Mouse (Mus musculus): ENCODE data around the gene Cwc27. TPM values are rescaled to one million over a fixed set of nuclear protein-coding genes. Genes with fewer than 3 reads are reported as not detected.

Cwc27 gene
- total and polyA plus RNA-seq, 2 experiments from 2014 or later, result 14.8 to 26.7 TPM

- no peaks in the 10 kb centered on the region for H3K27me3 ChIP-seq (ENCODE audit: insufficient read depth, low read length)
- DNase-seq, result no peak
- no peaks in the 10 kb centered on the region for H3K9me3 ChIP-seq (ENCODE audit: low read length)
- no peaks in the 10 kb centered on the region for H3K4me1 ChIP-seq (ENCODE audit: insufficient read depth)
- ATAC-seq, result no peak
- TF ChIP-seq CTCF (IDR thresholded peaks at IDR 0.05; ENCODE audit: low read depth), result no peak
- no peak overlapping the region for H3K9ac ChIP-seq
- no peak overlapping the region for H3K27ac ChIP-seq (ENCODE audit: low read depth, low read length)
- H3K4me3 ChIP-seq (ENCODE audit: low read depth, low read length), result no peak overlapping the region
- peaks cover 27% of the 10 kb centered on the region for H3K36me3 ChIP-seq (ENCODE audit: insufficient read depth)
- WGBS, result 81% methylated on average over 7 of the region's 7 CpGs
- no peak overlapping the region for H3K4me2 ChIP-seq (ENCODE audit: low read depth)
Observed at GRCm38 (mm10) chr13:104837628-104838027, 20.7 kb upstream of the Cwc27 start.

- TF ChIP-seq CTCF (IDR thresholded peaks at IDR 0.05; ENCODE audit: low read depth), result no peak
- no peaks in the 10 kb centered on the region for H3K9me3 ChIP-seq (ENCODE audit: low read length)
- no peak overlapping the region for H3K4me2 ChIP-seq (ENCODE audit: low read depth)
- H3K27me3 ChIP-seq (ENCODE audit: insufficient read depth, low read length), result no peaks in the 10 kb centered on the region
- no peak overlapping the region for H3K27ac ChIP-seq (ENCODE audit: low read depth, low read length)
- 95% methylated on average over 13 of the region's 13 CpGs for WGBS
- H3K9ac ChIP-seq, result no peak overlapping the region
- DNase-seq (no peak), ATAC-seq (no peak)
- H3K4me1 ChIP-seq (ENCODE audit: insufficient read depth), result no peaks in the 10 kb centered on the region
- H3K36me3 ChIP-seq (ENCODE audit: insufficient read depth), result peaks cover 36% of the 10 kb centered on the region
- H3K4me3 ChIP-seq (ENCODE audit: low read depth, low read length), result no peak overlapping the region
Observed at GRCm38 (mm10) chr13:104832811-104833210, 15.9 kb upstream of the Cwc27 start.

- TF ChIP-seq CTCF (IDR thresholded peaks at IDR 0.05; ENCODE audit: low read depth), result no peak
- DNase-seq, result no peak
- no peak overlapping the region for H3K4me2 ChIP-seq (ENCODE audit: low read depth)
- H3K27ac ChIP-seq (ENCODE audit: low read depth, low read length), result no peak overlapping the region
- H3K4me3 ChIP-seq (ENCODE audit: low read depth, low read length), result no peak overlapping the region
- H3K36me3 ChIP-seq (ENCODE audit: insufficient read depth), result peaks cover 21% of the 10 kb centered on the region
- H3K9ac ChIP-seq, result no peak overlapping the region
- WGBS, result 90% methylated on average over 2 of the region's 2 CpGs
- H3K27me3 ChIP-seq (ENCODE audit: insufficient read depth, low read length), result no peaks in the 10 kb centered on the region
- no peaks in the 10 kb centered on the region for H3K9me3 ChIP-seq (ENCODE audit: low read length)
- no peak for ATAC-seq
- H3K4me1 ChIP-seq (ENCODE audit: insufficient read depth), result no peaks in the 10 kb centered on the region
Observed at GRCm38 (mm10) chr13:104825470-104825869, 8.5 kb upstream of the Cwc27 start.

GRCm38 (mm10) chr13:104822411-104822838, 5.5 kb upstream of the Cwc27 start:
- H3K27ac ChIP-seq (ENCODE audit: low read depth, low read length), result no peak overlapping the region
- H3K9me3 ChIP-seq (ENCODE audit: low read length), result no peaks in the 10 kb centered on the region
- H3K36me3 ChIP-seq (ENCODE audit: insufficient read depth), result 0 out of 2 replicates have a peak, but pooled peaks cover 4% of the 10 kb centered on the region
- ATAC-seq, result peak; percentile 61
- DNase-seq, result peak; percentile 5
- no peak for TF ChIP-seq CTCF (IDR thresholded peaks at IDR 0.05; ENCODE audit: low read depth)
- no peaks in the 10 kb centered on the region for H3K27me3 ChIP-seq (ENCODE audit: insufficient read depth, low read length)
- no peak overlapping the region for H3K4me3 ChIP-seq (ENCODE audit: low read depth, low read length)
- H3K4me2 ChIP-seq (ENCODE audit: low read depth), result no peak overlapping the region
- no peak overlapping the region for H3K9ac ChIP-seq
- 39% methylated on average over 8 of the region's 8 CpGs for WGBS
- H3K4me1 ChIP-seq (ENCODE audit: insufficient read depth), result 0 out of 2 replicates have a peak, but pooled peaks cover 6% of the 10 kb centered on the region

- DNase-seq (no peak), ATAC-seq (no peak)
- H3K4me1 ChIP-seq (ENCODE audit: insufficient read depth), result 0 out of 2 replicates have a peak, but pooled peaks cover 8% of the 10 kb centered on the region
- H3K9ac ChIP-seq, result no peak overlapping the region
- TF ChIP-seq CTCF (IDR thresholded peaks at IDR 0.05; ENCODE audit: low read depth), result no peak
- no peak overlapping the region for H3K4me2 ChIP-seq (ENCODE audit: low read depth)
- no peak overlapping the region for H3K4me3 ChIP-seq (ENCODE audit: low read depth, low read length)
- H3K27me3 ChIP-seq (ENCODE audit: insufficient read depth, low read length), result no peaks in the 10 kb centered on the region
- H3K36me3 ChIP-seq (ENCODE audit: insufficient read depth), result 0 out of 2 replicates have a peak, but pooled peaks cover under 1% of the 10 kb centered on the region
- WGBS, result 92% methylated on average over 1 of the region's 1 CpGs
- H3K9me3 ChIP-seq (ENCODE audit: low read length), result no peaks in the 10 kb centered on the region
- H3K27ac ChIP-seq (ENCODE audit: low read depth, low read length), result no peak overlapping the region
Observed at GRCm38 (mm10) chr13:104821908-104822307, 5.0 kb upstream of the Cwc27 start.

- no peak for TF ChIP-seq CTCF (IDR thresholded peaks at IDR 0.05; ENCODE audit: low read depth)
- 0 out of 2 replicates have a peak, but pooled peaks cover 8% of the 10 kb centered on the region for H3K4me1 ChIP-seq (ENCODE audit: insufficient read depth)
Observed at GRCm38 (mm10) chr13:104821192-104821591, 4.2 kb upstream of the Cwc27 start.

GRCm38 (mm10) chr13:104817696-104818095, 754 bp upstream of the Cwc27 start:
- Histone ChIP-seq H3K27ac (ENCODE audit: low read depth, low read length) (no peak overlapping the region), H3K4me3 (ENCODE audit: low read depth, low read length) (peak overlapping the region; percentile 93), H3K4me1 (ENCODE audit: insufficient read depth) (peaks cover 16% of the 10 kb centered on the region), H3K4me2 (ENCODE audit: low read depth) (peak overlapping the region; percentile 63), H3K36me3 (ENCODE audit: insufficient read depth) (no peaks in the 10 kb centered on the region), H3K9me3 (ENCODE audit: low read length) (no peaks in the 10 kb centered on the region), H3K9ac (peak overlapping the region; percentile 95), H3K27me3 (ENCODE audit: insufficient read depth, low read length) (no peaks in the 10 kb centered on the region)
- no peak for TF ChIP-seq CTCF (IDR thresholded peaks at IDR 0.05; ENCODE audit: low read depth)
- DNase-seq (no peak), ATAC-seq (no peak)
- 52% methylated on average over 12 of the region's 12 CpGs for WGBS

More at GRCm38 (mm10) chr13:104821192-104821591, 4.2 kb upstream of the Cwc27 start:
- Histone ChIP-seq H3K4me2 (ENCODE audit: low read depth) (no peak overlapping the region), H3K9ac (no peak overlapping the region), H3K27ac (ENCODE audit: low read depth, low read length) (no peak overlapping the region), H3K36me3 (ENCODE audit: insufficient read depth) (no peaks in the 10 kb centered on the region), H3K4me3 (ENCODE audit: low read depth, low read length) (no peak overlapping the region), H3K9me3 (ENCODE audit: low read length) (no peaks in the 10 kb centered on the region), H3K27me3 (ENCODE audit: insufficient read depth, low read length) (no peaks in the 10 kb centered on the region)
- no peak for DNase-seq
- no peak for ATAC-seq

Data from forebrain, postnatal 0 days (tissue).